Mouse (Mus musculus) brain, embryonic 14.5 days (tissue): Measurements from ENCODE around the gene Vill. TPM values are rescaled to one million over a fixed set of nuclear protein-coding genes. Genes with fewer than 3 reads are reported as not detected.
A peak's percentile ranks its signal among the peaks of the same experiment; 100 is the strongest.

Source experiments
- DNase-seq: peaks from one replicate; pipeline ENCODE4 v3.0.0-alpha.2; 2011; ENCODE audit warnings: low read depth
- CTCF ChIP-seq: fragments of 200-500 bp; IDR thresholded peaks from 2 replicates; pipeline ENCODE4 v1.5.1; 2012; ENCODE audit warnings: inconsistent platforms, mild to moderate bottlenecking, moderate library complexity, borderline replicate concordance; ENCODE audit not compliant: insufficient read depth, insufficient read length; ENCODE audit errors: extremely low read depth
- POLR2A ChIP-seq: fragments of 200-500 bp; IDR thresholded peaks from 2 replicates; pipeline ENCODE4 v1.6.1; 2012; ENCODE audit warnings: mild to moderate bottlenecking, inconsistent platforms, borderline replicate concordance; ENCODE audit not compliant: poor library complexity, insufficient read depth, insufficient read length, severe bottlenecking; ENCODE audit errors: extremely low read depth
- polyA plus RNA-seq: library from polyadenylated mRNA; depleted of rRNA; stranded (reverse); fragments of >200 nt; gene quantifications from 2 replicates; pipeline ENCODE4 v1.2.3, GENCODE M21; 2012; rRNA removed

Vill gene
- polyA plus RNA-seq, result 5.0 and 6.5 TPM in 2 replicates

DNA sequence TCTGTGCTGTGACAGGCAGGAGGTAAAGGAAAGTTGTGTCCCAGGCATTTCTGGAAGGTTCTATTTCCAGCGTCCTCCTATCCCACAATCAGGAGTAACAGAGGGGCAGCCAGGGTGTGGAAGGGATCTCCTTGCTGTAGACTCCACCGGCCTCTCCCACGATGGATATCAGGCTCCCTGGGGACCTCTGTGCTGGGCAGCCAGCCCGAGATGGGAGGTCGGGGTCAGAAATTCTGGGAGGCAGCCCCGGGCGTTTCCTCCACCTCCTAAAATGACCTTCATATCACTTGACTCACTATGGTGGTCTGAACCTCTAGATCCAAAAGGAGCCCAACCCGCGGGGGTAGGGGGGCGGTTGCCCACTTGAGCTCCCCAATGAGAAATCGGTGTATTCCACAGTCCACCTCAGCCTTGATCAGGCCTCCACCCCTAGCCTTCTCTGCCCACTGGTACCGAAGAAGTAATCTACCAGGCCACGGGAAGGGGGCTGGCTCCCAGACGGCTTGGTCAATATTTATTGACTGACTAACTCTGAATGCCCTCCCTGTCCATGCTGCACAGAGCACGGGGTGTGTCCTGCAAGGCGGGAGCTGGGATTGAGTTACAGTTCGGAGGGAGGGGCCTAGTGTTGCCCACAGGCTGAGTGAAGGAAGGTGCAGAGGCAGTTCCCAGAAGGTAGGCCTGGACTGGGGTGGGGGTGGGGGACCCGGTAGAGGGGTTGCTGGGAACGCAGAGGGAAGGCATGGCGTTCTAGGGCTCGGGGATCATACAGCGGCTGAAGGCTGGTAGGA, at the start of gene Vill:
Vill (plus strand) TSS at position 625 of the 791 bp plus-strand sequence.
- DNase-seq, result peak; percentile 47
- TF ChIP-seq CTCF (no peak), POLR2A (no peak)

DNA sequence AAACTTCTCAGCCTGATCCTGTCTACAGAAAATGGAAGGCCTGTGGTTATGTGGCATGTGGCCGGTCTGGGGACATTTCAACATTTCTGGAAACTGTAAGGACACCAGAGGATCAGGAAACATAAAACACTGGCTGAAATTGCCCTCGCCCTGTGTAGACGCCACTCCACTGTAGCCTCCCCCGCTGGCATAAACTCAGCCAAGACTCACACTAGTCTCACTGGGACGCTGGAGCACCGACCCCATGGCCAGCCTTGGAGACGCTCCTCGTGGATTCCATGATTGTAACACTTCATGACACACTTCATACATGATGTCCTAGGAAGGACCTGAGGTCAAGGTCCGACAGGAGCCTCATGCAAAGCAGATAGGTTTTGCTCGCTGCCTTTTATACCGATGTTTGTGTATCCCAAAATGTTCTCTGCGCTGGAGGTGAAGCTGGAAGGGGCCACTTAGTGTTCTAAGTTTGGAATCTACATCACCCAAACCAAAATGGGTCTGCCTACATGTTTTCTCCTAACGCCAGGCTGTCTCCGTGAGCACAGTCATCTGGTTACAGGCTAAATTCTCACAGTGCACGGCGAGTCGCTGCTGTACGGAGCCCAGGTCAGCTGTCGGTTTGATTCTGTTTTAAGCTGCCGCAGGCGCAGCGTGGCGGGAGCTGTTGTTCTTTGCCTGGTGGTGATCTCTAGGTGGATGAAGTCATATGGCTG, 48.4 kb upstream of the Vill start:
- no peak for DNase-seq
- TF ChIP-seq POLR2A (no peak), CTCF (no peak)

DNA sequence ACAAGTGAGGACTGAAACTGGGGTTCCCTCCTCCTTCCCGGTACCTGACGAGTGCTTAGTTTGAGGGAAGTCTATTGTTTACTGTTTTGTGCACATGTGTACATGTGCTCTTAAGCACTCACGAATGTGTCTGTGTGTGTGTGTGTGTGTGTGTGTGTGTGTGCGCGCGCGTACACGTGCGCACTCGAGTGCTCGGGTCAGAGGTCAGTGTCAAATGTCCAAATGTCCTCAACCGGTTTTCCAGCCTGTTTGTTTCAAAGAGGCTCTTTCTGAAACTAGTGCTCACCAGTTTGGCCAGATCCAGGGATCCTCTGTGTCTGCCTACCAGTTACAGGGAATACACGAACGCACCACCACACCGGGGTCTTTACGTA, 47.9 kb upstream of the Vill start:
- no peak for DNase-seq
- no peak for TF ChIP-seq CTCF
- no peak for TF ChIP-seq POLR2A

DNA sequence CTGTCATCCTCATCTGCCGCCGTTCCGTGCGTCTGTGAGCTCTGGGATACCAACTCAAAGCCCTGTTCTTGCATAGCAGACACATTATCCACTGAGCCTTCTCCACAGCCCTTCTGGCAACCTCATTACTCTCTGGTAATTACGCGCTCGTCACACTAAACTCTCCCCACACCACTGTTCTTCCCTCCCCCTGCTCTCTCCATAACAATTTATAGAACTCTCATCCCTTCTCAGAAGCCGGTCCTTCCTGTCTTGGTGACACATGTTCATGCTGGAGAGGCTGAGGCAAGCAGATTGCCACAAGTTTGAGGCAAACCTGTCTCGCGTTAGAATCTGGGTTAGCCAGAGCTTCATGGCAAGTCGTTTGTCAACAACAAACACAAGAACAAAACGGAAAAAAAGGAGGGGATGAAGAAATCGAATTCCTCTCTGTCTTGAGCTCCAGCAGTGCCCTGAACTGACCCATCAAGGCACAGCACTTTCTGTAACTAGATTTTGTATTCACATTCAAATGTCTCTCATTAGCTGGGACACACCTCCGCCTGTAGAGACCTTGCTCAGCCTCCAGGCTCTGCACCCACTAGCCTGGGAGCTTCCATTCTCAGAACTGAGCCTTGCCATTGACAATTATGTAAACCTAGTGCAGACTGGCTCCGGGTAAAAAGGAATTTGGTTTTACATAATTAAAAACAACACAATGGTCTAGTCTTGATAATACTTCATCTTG, 47.1 kb upstream of the Vill start:
- peak; percentile 47 for DNase-seq
- no peak for TF ChIP-seq CTCF
- TF ChIP-seq POLR2A, result no peak

DNA sequence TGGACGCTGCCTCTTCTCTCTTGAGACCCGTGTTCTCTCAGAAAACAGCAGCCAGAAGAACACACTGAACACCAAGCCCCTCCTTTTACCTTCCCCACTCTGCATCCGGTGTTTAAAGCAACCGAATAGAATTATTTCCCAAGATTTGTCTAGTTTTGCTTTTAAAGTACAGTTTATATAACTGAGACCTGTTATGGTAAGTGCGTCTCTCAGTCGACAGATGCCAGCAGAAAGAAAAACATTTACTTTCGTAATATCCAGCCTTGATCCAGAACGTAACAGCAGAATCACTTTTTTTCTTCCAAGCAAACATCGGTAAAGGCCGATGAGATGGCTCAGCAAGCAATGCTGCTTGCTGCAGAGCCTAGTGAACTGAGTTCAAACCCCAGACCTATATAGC, 45.3 kb upstream of the Vill start:
- no peak for DNase-seq

DNA sequence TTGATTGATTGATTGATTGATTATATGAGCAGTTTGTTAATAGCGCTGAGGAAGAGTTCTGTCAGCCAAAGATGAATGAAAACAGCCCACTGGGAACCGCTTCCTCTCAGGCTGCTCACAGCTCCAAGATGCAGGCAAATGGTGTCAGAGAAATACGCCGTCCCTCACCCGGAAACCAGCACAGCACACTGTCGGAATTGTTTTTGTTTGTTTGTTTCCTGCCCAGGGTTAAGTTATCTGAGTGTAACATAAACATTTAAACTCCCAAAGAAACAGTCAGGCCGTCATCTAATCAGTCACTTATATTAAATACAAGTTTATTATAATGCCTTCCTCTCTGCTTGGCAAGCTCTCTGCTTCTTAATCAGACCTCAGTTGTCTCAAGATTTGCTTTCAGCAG, 43.7 kb upstream of the Vill start:
- no peak for DNase-seq
- TF ChIP-seq CTCF (no peak), POLR2A (no peak)

More for the DNA sequence above, 45.3 kb upstream of the Vill start:
- TF ChIP-seq CTCF, result no peak
- TF ChIP-seq POLR2A, result no peak

DNA sequence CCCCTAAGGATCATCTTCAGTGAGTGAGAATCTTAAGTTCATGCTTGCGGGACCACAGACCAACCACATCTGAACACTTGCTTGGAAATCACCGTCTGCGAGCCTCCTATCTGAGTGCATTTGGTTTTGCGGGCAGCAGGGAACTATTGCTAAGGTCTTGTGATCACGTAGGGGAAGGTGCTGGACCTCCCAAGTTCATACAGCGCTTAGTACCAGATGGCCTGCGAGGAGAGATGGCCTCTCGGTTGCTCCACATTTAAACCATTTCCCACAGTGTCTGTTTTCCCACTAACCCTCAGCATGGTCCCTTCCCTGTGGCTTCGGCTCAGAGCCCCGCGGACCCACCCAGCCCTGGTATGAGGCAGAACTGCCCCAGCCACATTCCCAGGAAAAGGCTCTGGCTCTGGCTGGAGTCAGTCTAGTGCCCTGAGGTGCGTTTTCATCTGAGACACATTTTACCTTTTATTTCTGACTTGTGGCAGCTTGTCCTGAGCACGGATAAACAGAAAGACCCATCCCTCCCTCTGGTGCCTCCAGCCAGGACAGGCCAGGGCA, 42.3 kb upstream of the Vill start:
- TF ChIP-seq POLR2A (no peak), CTCF (no peak)
- no peak for DNase-seq

DNA sequence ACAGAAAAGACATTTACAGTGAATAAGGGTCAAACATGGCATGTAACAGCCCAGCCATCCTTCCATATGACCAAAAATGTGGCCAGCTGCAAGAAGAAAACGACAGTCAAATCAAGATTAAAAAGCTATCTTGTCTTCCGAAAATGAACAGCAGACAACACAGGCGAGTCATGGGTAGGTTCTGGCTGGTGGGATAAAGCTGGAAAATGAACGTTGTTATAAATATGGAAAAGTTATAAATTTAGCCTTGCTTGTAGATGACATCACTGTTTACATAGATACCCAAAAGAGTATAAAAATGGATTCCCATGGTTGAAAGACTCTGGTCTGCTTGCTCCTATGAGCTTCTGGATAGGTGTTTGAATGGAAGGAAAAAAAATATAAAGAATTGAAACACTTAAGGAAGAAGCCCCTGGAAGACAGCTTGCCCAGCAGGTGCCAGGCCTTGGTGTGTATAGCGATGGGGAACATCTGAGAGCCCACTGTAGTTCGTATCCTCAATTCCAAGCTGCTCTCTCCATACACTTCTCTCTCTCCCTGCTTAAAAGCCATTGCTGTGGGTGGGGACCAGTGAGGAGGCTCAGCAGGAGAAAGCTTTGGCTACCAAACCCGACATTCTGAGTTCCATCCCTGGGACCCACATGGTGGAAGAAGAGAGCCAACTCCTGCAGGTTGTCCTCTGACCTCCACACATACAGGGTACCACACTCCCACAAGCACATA, 35.6 kb upstream of the Vill start:
- DNase-seq, result no peak
- no peak for TF ChIP-seq CTCF

DNA sequence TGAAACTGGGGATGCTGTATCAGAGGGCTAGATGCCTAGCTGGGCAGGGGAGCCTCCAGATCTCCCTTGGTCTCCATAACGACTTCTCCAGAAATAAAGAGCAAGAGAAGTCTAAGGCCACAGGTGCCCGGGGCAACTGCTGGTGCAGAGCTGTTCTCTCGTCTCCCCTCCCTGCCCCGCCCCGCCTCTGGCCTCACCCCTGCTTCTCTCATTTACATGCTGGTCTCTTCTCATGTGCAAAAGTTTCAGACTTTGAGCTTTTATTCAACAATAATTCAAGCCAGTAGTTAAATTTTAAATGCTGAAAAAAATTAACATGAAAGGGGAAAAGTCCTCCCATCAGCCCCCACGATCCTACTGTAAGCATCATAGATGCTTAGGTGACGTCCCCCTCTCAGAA, 30.8 kb upstream of the Vill start:
- no peak for DNase-seq
- TF ChIP-seq CTCF, result no peak
- no peak for TF ChIP-seq POLR2A

DNA sequence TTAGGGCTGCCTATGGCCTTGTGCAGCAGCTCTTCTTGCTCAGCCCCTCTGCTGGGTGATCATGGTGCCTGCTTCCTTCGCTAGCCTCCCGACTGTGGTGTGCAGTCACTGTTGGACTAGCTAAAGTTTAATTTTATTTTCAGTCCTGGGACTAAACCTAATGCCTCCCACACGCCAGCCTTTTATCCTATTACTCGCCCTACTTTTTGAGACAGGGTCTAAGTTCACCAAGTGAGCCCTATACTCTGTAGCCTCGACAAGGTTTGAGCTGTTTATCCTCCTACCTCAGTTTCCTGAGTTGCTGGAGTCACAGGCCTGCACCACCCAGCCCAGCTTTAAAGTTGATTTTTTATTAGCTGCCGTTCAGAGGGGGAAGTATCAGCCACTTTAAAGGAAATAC, 27.3 kb upstream of the Vill start:
- no peak for TF ChIP-seq CTCF
- no peak for TF ChIP-seq POLR2A
- DNase-seq, result no peak
